In the genomic region with DNA sequence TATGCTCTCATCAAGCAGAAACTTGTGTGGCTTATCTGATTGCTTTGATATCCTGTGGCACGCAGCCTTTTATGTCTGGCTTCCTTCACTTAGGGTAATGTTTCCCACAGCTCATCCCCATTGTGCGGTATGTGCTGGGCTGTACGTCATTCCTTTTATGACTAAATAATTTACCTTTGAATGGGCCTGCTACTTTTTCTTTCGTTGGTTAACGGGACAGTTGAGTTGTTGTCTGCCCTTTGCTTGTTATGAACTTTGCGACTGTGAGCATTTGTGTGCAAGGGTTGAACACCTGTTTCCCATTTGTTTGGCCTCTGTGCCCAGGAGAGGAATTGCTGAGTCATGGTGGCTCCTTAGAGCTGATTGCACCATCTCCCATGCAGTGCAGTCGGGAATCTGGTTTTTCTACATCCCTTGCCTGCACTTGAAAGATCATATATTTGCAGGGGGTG, we compare ENCODE assay signal across 11 mouse cellular contexts. TPM values are rescaled to one million over a fixed set of nuclear protein-coding genes. Genes with fewer than 3 reads are reported as not detected.
DNase-seq lines count a peak whose midpoint lies in the region; ATAC-seq and TF ChIP-seq lines count a peak whose summit lies in the region.
"Had no signal": no experiment of that assay in that cellular context is flagged by ENCODE, and none has a peak within 500 bp of the region (broad histone marks: within the 10 kb centered on the region; RNA-seq: fewer than 3 reads in every experiment).

No protein-coding gene starts in this region.

- peaks cover 3% of the 10 kb centered on the region for H3K27me3 ChIP-seq in liver, embryonic 14.5 days (ENCODE audit: control insufficient read depth, insufficient read depth, low read length)
- H3K27me3 ChIP-seq: megakaryocyte, embryonic 14.5 days had no signal

- ATAC-seq in liver, embryonic 14.5 days (ENCODE audit: insufficient read depth) = no peak

- no peak overlapping the region for H3K27ac ChIP-seq in liver, embryonic 14.5 days

- H3K9ac ChIP-seq in liver, embryonic 14.5 days (replicated peaks) = no peak overlapping the region

- no peak for TF ChIP-seq CTCF in liver, embryonic 14.5 days (IDR thresholded peaks at IDR 0.05; ENCODE audit: low read depth)

- H3K4me1 ChIP-seq in liver, embryonic 14.5 days (replicated peaks; ENCODE audit: control insufficient read depth in 2 of 2, insufficient read depth in 2 of 2, low read length in 1 of 2) = peaks cover 6 to 15% of the 10 kb centered on the region in 2 experiments; a peak in 3 of 4 replicates

- TF ChIP-seq EP300 in liver, embryonic 14.5 days (IDR thresholded peaks at IDR 0.05; ENCODE audit: low read depth) = no peak

- 39% methylated on average over 7 of the region's 7 CpGs for WGBS in liver, embryonic 14.5 days (ENCODE audit: insufficient replicate concordance)

- peak; percentile 24 for DNase-seq in adrenal gland, postnatal 10 days
- DNase-seq in adrenal gland, postnatal 4 days (ENCODE audit: low spot score in 2 of 2) = no peak
- DNase-seq in 3134 (ENCODE audit: extremely low read depth, insufficient read length, low spot score) = peak; percentile 62
- peak; percentile 69 for DNase-seq in embryo, embryonic 10.5 days (ENCODE audit: low spot score)
- DNase-seq in liver, embryonic 14.5 days (ENCODE audit: low read depth in 3 of 3, low spot score in 3 of 3) = peak in 2 of 3 experiments; percentile 32 to 41
- no peak for DNase-seq in right cerebral cortex, postnatal 10 days (ENCODE audit: low spot score in 2 of 2)
- no peak for DNase-seq in heart, postnatal 4 days
- DNase-seq in cerebellum, postnatal 36 days = no peak

- H3K9me3 ChIP-seq in liver, embryonic 14.5 days (ENCODE audit: control insufficient read depth, low read length) = no peaks in the 10 kb centered on the region
- H3K9me3 ChIP-seq: G1E; megakaryocyte, embryonic 14.5 days had no signal

- H3K4me3 ChIP-seq in liver, embryonic 14.5 days (ENCODE audit: insufficient read depth in 1 of 2, low read depth in 2 of 2, low read length in 2 of 2) = no peak overlapping the region
- H3K4me3 ChIP-seq: erythroblast, embryonic 14.5 days; megakaryocyte, embryonic 14.5 days had no signal

- H3K4me2 ChIP-seq in liver, embryonic 14.5 days (ENCODE audit: low read depth) = no peak overlapping the region

- no peaks in the 10 kb centered on the region for H3K36me3 ChIP-seq in liver, embryonic 14.5 days (replicated peaks; ENCODE audit: control insufficient read depth, insufficient read depth, low read depth)

RNA-seq across cellular contexts. Expression of a gene that starts 4.1 kb away (rescaled TPM):
- 10 to 100 TPM; 35.8 to 43.1 TPM for total RNA-seq in adrenal gland, postnatal 10 days (2021)
- total RNA-seq in adrenal gland, postnatal 4 days (2021) = 10 to 100 TPM; 40.6 to 44.1 TPM
- 2.7 and 3.1 TPM in 2 replicates for polyA plus RNA-seq in liver, embryonic 14.5 days (2012; rRNA removed)
- polyA plus RNA-seq in liver, embryonic 14.5 days (2014; fragmentation: Nextera tagmentation; extraction: Ambion mirVana) = 3.9 and 5.1 TPM in 2 replicates
- total RNA-seq in heart, postnatal 4 days (2021) = 10 to 100 TPM; 34.6 to 41.5 TPM

RNA-seq across cellular contexts. Expression of a gene that starts 14.6 kb away (rescaled TPM):
- under 1 TPM; 0.30 to 0.55 TPM for total RNA-seq in adrenal gland, postnatal 10 days (2021)
- 1 to 10 TPM in 1 of 2 experiments, under 1 TPM in 1; 0.59 to 1.3 TPM for total RNA-seq in adrenal gland, postnatal 4 days (2021)
- polyA plus RNA-seq in liver, embryonic 14.5 days (2012; rRNA removed) = not detected in 2 replicates
- not detected in 2 replicates for polyA plus RNA-seq in liver, embryonic 14.5 days (2014; fragmentation: Nextera tagmentation; extraction: Ambion mirVana)
- not detected for total RNA-seq in heart, postnatal 4 days (2021)
- polyA plus RNA-seq: erythroblast, embryonic 14.5 days; G1E had no signal

RNA-seq across cellular contexts. Expression of a gene that starts 15.9 kb away (rescaled TPM):
- total RNA-seq in adrenal gland, postnatal 10 days (2021) = 10 to 100 TPM; 22.6 to 25.0 TPM
- 10 to 100 TPM; 22.7 to 25.4 TPM for total RNA-seq in adrenal gland, postnatal 4 days (2021)
- 3.4 and 4.3 TPM in 2 replicates for polyA plus RNA-seq in liver, embryonic 14.5 days (2012; rRNA removed)
- polyA plus RNA-seq in liver, embryonic 14.5 days (2014; fragmentation: Nextera tagmentation; extraction: Ambion mirVana) = 3.4 and 5.6 TPM in 2 replicates
- 10 to 100 TPM in 1 of 2 experiments, 1 to 10 TPM in 1; 7.9 to 10.2 TPM for total RNA-seq in heart, postnatal 4 days (2021)
- total RNA-seq: G1E had no signal
- polyA plus RNA-seq: erythroblast, embryonic 14.5 days had no signal

RNA-seq across cellular contexts. Expression of a gene that starts 28.9 kb away (rescaled TPM):
- total RNA-seq in adrenal gland, postnatal 10 days (2021) = 1 to 10 TPM; 1.1 to 1.5 TPM
- 1 to 10 TPM in 1 of 2 experiments, under 1 TPM in 1; 0.90 to 2.5 TPM for total RNA-seq in adrenal gland, postnatal 4 days (2021)
- polyA plus RNA-seq in liver, embryonic 14.5 days (2012; rRNA removed) = 0.11 and 0.24 TPM in 2 replicates
- polyA plus RNA-seq in liver, embryonic 14.5 days (2014; fragmentation: Nextera tagmentation; extraction: Ambion mirVana) = 0.08 TPM in 1 of 2 replicates, not detected in the other
- total RNA-seq in heart, postnatal 4 days (2021) = 1 to 10 TPM; 1.1 to 1.3 TPM
- polyA plus RNA-seq: erythroblast, embryonic 14.5 days; G1E had no signal

RNA-seq across cellular contexts. Expression of a gene that starts 44.3 kb away (rescaled TPM):
- total RNA-seq in adrenal gland, postnatal 10 days (2021) = 10 to 100 TPM; 76.9 to 81.2 TPM
- 10 to 100 TPM; 85.9 to 87.9 TPM for total RNA-seq in adrenal gland, postnatal 4 days (2021)
- polyA plus RNA-seq in liver, embryonic 14.5 days (2012; rRNA removed) = 16.3 and 20.7 TPM in 2 replicates
- polyA plus RNA-seq in liver, embryonic 14.5 days (2014; fragmentation: Nextera tagmentation; extraction: Ambion mirVana) = 39.4 and 41.5 TPM in 2 replicates
- total RNA-seq in heart, postnatal 4 days (2021) = 10 to 100 TPM; 61.9 to 63.6 TPM

Comparison
In these comparisons a context has a peak if more than half of its experiments do, and no peak if none do; other contexts are left out.
1. DNase-seq: peak in adrenal gland, postnatal 10 days (single experiment), 3134 (single experiment), embryo, embryonic 10.5 days (single experiment) and liver, embryonic 14.5 days (2 of 3); none in adrenal gland, postnatal 4 days (0 of 2), right cerebral cortex, postnatal 10 days (0 of 2), heart, postnatal 4 days (single experiment) and cerebellum, postnatal 36 days (0 of 2).